Mouse (Mus musculus) granulocyte monocyte progenitor cell, adult 5-6 weeks (primary cell): Measurements from ENCODE around the gene Lmo7. TPM values are rescaled to one million over a fixed set of nuclear protein-coding genes. Genes with fewer than 3 reads are reported as not detected.
A peak's percentile ranks its signal among the peaks of the same experiment; 100 is the strongest.

ENCODE experiments used
- ATAC-seq: replicated peaks from 2 replicates; pipeline ENCODE4 v1.8.0; 2016; ENCODE audit warnings: mild to moderate bottlenecking, moderate TSS enrichment, inconsistent platforms; ENCODE audit not compliant: poor library complexity, severe bottlenecking
- total RNA-seq, 2 experiments: library from RNA; stranded (forward) in 1 of 2; stranded (reverse) in 1 of 2; fragments of 200-712, 200-1000 nt in 1 of 2; fragments of >200 nt in 1 of 2; fragmentation: Nextera tagmentation in 1 of 2; gene quantifications; 2 replicates each; pipeline ENCODE4 v1.2.3; 2014 to 2017

Gene Lmo7
- total RNA-seq (2014; fragmentation: Nextera tagmentation) (0.06 TPM in 1 of 2 replicates, not detected in the other), total RNA-seq (2017) (0.57 and 1.0 TPM in 2 replicates)

GRCm38 (mm10) chr14:101729237-101729971 is at the start of gene Lmo7, which contains the start of gene Gm9922:
TSS of gene Lmo7 (plus strand) at chr14:101729957.
TSS of gene Gm9922 (minus strand) at chr14:101729814.
- peak; percentile 79 for ATAC-seq

- ATAC-seq = no peak
Observed at GRCm38 (mm10) chr14:101687696-101688095, 42.1 kb upstream of the Lmo7 start.

- no peak for ATAC-seq
Observed at GRCm38 (mm10) chr14:101688406-101688805, 41.4 kb upstream of the Lmo7 start.

GRCm38 (mm10) chr14:101704479-101704878 is 25.3 kb upstream of the Lmo7 start:
- no peak for ATAC-seq

- no peak for ATAC-seq
Observed at GRCm38 (mm10) chr14:101707088-101707487, 22.7 kb upstream of the Lmo7 start.

- no peak for ATAC-seq
Observed at GRCm38 (mm10) chr14:101714414-101714813, 15.3 kb upstream of the Lmo7 start.

GRCm38 (mm10) chr14:101729972-101730692 is 375 bp downstream of the Lmo7 start:
- peak; percentile 26 for ATAC-seq

DNA sequence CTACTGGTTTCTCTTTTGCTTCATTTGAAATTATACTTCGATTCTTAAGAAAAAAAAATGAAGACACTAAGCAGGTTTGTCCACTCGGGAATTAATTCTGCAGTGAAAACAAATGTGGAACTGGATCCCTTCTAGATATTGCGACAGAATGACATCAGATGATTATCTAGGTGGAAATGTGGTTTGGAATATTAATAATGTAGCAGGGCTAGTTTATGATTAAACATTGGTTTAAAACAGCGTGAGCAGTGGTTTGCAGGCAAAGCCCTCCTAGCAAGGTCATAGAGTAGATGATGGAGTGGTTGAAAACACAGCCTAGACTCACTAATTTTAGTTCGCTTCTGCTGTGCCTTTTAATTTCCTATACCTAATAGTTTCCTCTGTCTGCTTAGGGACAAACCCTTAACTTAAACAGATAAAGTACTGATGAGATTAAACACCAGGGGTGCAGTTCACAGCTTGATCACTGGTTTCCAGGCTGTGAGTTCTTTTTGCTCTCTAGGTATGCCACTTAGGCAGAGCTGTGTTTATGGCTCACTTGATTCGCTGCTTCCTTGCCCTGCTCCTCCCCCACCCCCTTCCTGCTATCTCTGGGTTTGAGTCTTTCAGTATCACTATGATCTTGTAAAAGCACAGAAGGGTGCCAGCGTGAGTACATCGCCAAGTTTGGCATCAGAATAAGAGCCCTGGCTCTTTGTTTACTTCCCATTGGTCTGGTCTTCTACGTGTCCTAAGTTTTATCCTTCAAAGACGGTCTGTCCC is 4.0 kb downstream of the Lmo7 start:
- ATAC-seq = no peak

- no peak for ATAC-seq
Observed at GRCm38 (mm10) chr14:101737501-101737900, 7.7 kb downstream of the Lmo7 start.

- ATAC-seq = no peak
Observed at GRCm38 (mm10) chr14:101746635-101747034, 16.9 kb downstream of the Lmo7 start.

GRCm38 (mm10) chr14:101747811-101748210 is 18.1 kb downstream of the Lmo7 start:
- no peak for ATAC-seq

DNA sequence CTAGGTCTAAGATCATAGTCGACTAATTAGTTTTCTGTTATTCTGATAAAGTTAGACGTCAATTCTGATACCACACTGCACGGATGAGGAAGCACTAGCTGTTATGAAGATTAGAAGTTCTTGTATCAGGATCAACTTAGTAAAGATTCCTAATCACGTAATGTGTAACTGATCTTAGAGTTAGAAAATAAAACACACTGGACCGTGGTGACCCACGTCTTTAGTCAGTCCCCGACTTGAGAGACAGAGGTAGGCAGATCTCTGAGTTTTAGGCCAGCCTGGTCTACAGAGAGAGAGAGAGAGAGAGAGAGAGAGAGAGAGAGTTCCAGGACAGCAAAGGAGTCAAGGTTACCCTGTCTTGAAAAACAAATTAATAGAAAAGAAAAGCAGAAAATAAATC is 18.7 kb downstream of the Lmo7 start:
- ATAC-seq = no peak

DNA sequence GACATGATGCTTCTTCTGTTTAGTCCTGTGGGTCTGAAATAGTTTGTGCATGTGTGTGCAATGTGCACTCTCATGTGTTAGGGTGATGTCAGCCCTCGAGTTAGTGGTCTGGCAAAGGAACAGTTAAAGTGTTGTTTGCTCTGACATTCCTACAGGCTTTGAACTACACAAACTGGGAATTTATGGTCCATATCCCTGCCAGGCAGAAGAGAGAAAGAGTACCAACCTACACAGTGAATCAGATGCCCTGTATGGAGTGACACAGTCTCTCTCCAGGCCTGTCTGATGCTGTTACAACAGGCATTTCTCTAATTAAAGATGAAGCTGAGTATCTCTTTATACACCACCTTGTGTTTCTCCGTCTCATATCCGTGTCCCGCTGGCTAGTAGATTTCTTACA is 21.2 kb downstream of the Lmo7 start:
- ATAC-seq = no peak

- ATAC-seq = no peak
Observed at GRCm38 (mm10) chr14:101755425-101755824, 25.7 kb downstream of the Lmo7 start.

DNA sequence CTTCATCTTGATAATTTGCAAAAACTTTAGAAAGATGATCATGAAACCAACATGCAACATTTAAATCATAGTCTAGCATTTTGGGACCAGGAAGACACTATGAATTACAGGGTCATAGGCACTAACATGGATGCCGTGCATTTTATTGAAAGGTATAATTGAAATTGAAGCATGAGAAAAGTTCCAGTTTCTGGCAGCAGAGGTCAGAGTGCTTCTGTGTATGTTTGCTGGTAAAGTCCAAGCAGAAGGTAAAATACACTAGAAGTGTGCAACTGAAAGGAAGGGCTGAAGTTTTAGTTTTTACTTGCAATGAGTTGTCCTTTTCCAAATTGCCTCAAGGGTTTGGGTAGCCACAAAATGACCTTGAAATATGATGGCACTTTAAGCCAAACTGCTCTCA is 32.5 kb downstream of the Lmo7 start:
- ATAC-seq = no peak

DNA sequence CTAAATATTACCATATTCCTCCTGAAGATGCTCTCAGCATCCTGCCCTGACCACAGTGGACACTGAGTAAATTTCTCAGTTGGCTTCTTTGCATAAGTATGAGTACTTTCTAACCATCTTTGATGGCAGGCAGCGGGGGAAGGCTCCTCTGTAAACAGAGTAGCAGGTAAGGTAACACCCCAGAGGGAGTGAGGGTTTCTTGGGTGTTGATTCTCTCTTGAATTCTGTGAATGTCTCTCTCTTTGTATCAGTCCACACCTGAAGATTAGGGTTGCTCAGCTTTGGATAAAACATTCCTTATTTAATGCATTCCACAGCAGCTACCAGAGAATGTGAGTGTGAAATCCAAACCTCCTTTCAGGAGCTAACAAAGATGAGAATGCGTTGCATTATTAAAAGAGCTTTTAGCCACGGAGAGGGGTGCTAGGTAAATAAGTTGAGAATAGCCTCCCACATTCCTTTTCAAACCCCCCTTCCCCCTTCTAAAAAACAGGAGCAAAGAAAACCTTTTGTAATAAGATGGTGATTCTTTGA is 34.1 kb downstream of the Lmo7 start:
- no peak for ATAC-seq

DNA sequence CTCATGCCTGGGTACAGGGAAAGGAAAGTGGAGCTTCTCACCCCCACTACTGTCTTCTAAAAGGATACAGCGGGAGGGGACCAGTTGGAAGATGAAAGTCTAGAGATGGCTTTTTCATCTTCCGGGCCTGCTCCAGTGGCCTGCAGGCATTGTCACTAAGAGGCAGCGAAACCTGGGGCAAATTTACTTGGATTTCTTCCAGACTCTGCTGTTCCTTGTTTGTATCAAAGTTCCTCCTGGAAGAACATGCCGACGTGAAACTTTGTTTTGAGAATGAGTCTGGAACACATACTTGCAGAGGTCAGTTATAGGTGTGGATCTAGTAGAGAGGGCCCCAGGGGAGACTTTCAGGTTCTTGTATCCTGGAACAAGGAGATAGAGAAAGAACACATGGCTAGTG is 41.6 kb downstream of the Lmo7 start:
- no peak for ATAC-seq

- ATAC-seq = no peak
Observed at GRCm38 (mm10) chr14:101771756-101772155, 42.0 kb downstream of the Lmo7 start.

DNA sequence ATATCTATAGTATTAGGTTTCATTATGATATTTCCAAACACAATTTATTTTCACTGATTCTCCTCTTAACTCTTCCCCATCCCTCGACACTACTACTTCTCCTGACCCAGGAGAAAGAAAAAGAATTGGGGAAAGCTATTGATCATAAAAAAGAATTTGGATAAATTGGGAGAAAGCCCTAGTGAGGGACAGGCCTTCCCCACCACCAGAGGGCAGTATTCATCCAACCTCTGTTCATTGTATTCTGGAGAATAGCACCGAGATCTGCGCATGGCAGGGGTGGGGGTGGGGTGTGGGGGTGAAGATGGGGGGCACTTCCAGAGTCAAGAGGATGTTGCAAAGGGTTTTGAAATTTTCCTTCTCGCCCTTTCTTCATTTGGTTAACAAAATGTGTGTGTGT is 44.9 kb downstream of the Lmo7 start:
- peak; percentile 68 for ATAC-seq

DNA sequence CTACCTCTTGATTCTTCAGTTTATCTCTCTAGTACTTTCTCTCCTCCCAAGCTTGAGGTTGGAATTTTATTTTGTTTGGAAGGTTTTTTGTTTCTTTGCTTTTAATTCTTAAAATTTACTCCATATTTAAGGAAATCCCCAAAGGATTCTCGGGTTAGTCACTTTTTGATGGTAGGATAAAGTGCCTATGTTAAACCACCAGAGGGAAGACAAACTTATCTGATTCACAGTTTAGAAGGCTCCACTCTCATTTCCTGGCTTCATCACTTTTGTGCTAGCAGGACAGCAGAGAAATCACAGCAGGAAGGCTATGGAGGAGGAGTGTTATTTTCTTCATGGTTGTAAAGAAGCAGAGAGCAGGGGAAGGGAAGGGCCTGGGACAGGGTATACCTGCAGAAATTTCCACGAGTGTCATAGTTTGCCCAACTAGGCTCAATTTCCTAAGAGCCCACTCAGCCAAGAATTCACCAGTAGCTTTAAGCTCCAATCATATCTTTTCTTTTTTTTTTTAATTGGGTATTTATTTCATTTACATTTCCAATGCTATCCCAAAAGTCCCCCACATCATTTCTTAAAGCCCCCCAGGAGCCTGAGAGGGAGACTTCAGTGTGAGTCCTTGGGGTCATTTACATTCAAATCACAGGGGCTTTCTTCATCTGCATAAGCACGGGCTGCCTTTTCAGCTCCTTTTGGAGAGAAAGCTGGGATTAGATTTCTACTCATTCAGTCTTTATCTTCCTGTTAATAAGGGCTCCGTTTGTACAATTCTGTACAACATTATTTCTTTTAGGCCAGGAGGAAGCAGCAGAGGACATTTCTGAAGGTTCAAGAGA is 46.8 kb downstream of the Lmo7 start:
- no peak for ATAC-seq
